Mouse (Mus musculus) embryonic facial prominence, embryonic 14.5 days (tissue): ENCODE measurements around the gene Gm45623. TPM values are rescaled to one million over a fixed set of nuclear protein-coding genes. Genes with fewer than 3 reads are reported as not detected.

Experiments used
- ATAC-seq: fragments of 200-750 bp; cut with Nextera tagmentation; 2 replicates; pipeline ENCODE4 v1.8.0; 2017; ENCODE audit warnings: low read depth, moderate number of reproducible peaks, moderate TSS enrichment
- DNase-seq: peaks from one replicate; pipeline ENCODE4 v3.0.0-alpha.2; 2015; ENCODE audit warnings: low spot score
- H3K27ac ChIP-seq: fragments of 300-500 bp; sonication (generic); replicated peaks from 2 replicates; pipeline ENCODE4 v1.5.1; 2014; ENCODE audit warnings: low read depth, mild to moderate bottlenecking, low read length, moderate library complexity
- H3K27me3 ChIP-seq: fragments of 300-500 bp; sonication (generic); replicated peaks from 2 replicates; pipeline ENCODE4 v1.6.1; 2014; ENCODE audit warnings: low read length; ENCODE audit not compliant: control insufficient read depth, insufficient read depth
- H3K36me3 ChIP-seq: fragments of 300-500 bp; sonication (generic); 2 replicates; pipeline ENCODE4 v1.6.1; 2014; ENCODE audit warnings: low read length, mixed read lengths; ENCODE audit not compliant: control insufficient read depth, insufficient read depth
- H3K4me1 ChIP-seq: fragments of 300-500 bp; sonication (generic); 2 replicates; pipeline ENCODE4 v1.6.1; 2014; ENCODE audit warnings: antibody characterized with exemption, low read length; ENCODE audit not compliant: control insufficient read depth, insufficient read depth
- H3K4me2 ChIP-seq: fragments of 300-500 bp; sonication (generic); 2 replicates; pipeline ENCODE4 v1.6.1; 2014; ENCODE audit warnings: low read depth, mild to moderate bottlenecking, low read length, moderate library complexity, mixed read lengths
- H3K4me3 ChIP-seq: fragments of 300-500 bp; sonication (generic); 2 replicates; pipeline ENCODE4 v1.5.1; 2014; ENCODE audit warnings: low read depth, mild to moderate bottlenecking, low read length
- H3K9ac ChIP-seq: fragments of 300-500 bp; sonication (generic); 2 replicates; pipeline ENCODE4 v1.6.1; 2014; ENCODE audit warnings: low read depth, mild to moderate bottlenecking, low read length, moderate library complexity, mixed read lengths
- H3K9me3 ChIP-seq: fragments of 300-500 bp; sonication (generic); 2 replicates; pipeline ENCODE4 v1.6.1; 2016; ENCODE audit warnings: low read length; ENCODE audit not compliant: control insufficient read depth
- WGBS: fragments of 180-500 bp; shearing (Covaris S2); extraction: QIAGEN DNeasy Blood & Tissue Kit; methylation state at CpG from one replicate; pipeline ENCODE4 v1.1.7; 2014; 5-methylcytosine and 5-hydroxymethylcytosine counted together
- polyA plus RNA-seq: library from polyadenylated mRNA; unstranded; fragments of >200 nt; fragmentation: Nextera tagmentation; extraction: Ambion mirVana; gene quantifications from 2 replicates; pipeline ENCODE4 v1.2.1, GENCODE M21; 2014

The Gm45623 gene
- polyA plus RNA-seq, 1 experiment from 2014 or later: 0.49 TPM

DNA sequence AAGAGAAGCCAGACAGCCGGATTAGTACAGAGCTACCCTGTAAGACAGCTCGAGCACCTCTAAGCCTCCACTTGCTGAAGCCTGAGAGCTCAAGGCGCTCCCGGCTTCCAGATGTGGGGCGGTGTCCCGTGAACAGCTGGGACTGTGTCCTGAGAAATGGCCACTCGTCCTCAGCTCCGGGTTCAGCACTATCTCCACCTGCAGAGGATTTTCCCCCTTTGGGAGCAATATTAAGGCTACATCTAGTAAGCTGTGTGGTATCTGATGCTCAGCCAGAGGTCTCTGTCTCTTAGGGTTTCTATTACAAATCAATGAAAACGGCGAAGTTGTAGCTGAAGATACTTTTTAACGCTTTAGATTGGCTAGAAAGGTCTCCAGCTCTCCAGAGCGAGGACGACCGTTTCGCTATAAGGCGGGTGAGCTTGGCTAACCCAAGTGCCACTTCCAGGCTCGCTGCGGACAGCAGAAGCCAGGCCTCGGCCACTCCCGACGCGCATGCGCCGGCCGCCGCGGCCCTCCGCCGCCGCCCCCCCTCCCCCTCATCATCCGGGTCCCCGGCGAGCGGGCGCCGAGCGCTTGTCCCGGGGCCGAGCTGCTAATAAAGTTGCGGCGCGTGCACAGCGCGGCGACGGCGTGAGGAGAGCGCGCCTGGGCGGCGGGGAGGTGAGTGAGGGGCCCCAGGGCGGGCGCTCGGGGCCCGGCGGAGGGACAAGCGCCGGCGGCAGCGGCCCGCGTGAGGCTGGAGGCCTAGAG lies 51.0 kb downstream of the Gm45623 start, which contains the start of gene Smad5:
Gene Smad5 (plus strand): TSS at position 542 of the 753 bp plus-strand sequence.
- 0 out of 2 replicates have a peak, but pooled peaks cover 10% of the 10 kb centered on the region for H3K36me3 ChIP-seq
- H3K4me1 ChIP-seq: peaks cover 51% of the 10 kb centered on the region
- WGBS: 3% methylated on average over 27 of the region's 62 CpGs
- H3K4me2 ChIP-seq: peak within 1 kb of the TSS; percentile 58
- DNase-seq (peak; percentile 94), ATAC-seq (peak; percentile 88)
- H3K4me3 ChIP-seq: peak within 1 kb of the TSS; percentile 80
- H3K9me3 ChIP-seq: no peaks in the 10 kb centered on the region
- H3K9ac ChIP-seq: peak within 1 kb of the TSS; percentile 99
- peak within 1 kb of the TSS; percentile 99 for H3K27ac ChIP-seq
- no peaks in the 10 kb centered on the region for H3K27me3 ChIP-seq

Other genes with a start within 250 kb of the Gm45623 start
- 1.6 and 1.7 TPM in 2 replicates for gene Fbxl21, start 231.4 kb downstream of the Gm45623 start, polyA plus RNA-seq
- 0.21 TPM in 1 of 2 replicates, not detected in the other for gene Lect2, start 205.3 kb downstream of the Gm45623 start, polyA plus RNA-seq
- gene Tgfbi, start 144.3 kb downstream of the Gm45623 start, polyA plus RNA-seq: 60.1 and 79.9 TPM in 2 replicates
- 45.3 and 45.9 TPM in 2 replicates for gene Smad5, start 50.8 kb downstream of the Gm45623 start, polyA plus RNA-seq
- 0.05 and 0.31 TPM in 2 replicates for gene Trpc7, start 142.2 kb upstream of the Gm45623 start, polyA plus RNA-seq